Mouse (Mus musculus) large intestine, adult 2 months (tissue): ENCODE measurements around the gene Olfr742. TPM values are rescaled to one million over a fixed set of nuclear protein-coding genes. Genes with fewer than 3 reads are reported as not detected.

Experiments used
- DNase-seq: peaks from one replicate; pipeline ENCODE4 v3.0.0-alpha.2; 2012; ENCODE audit warnings: low read depth, low spot score
- WGBS: fragments of 180-500 bp; shearing (Covaris S2); methylation state at CpG from one replicate; pipeline ENCODE4 v1.1.7; 2018; 5-methylcytosine and 5-hydroxymethylcytosine counted together
- polyA plus RNA-seq: library from polyadenylated mRNA; depleted of rRNA; stranded (reverse); fragments of >200 nt; gene quantifications from 2 replicates; pipeline ENCODE4 v1.2.3, GENCODE M21; 2012; rRNA removed

Olfr742 gene
- not detected in 2 replicates for polyA plus RNA-seq

DNA sequence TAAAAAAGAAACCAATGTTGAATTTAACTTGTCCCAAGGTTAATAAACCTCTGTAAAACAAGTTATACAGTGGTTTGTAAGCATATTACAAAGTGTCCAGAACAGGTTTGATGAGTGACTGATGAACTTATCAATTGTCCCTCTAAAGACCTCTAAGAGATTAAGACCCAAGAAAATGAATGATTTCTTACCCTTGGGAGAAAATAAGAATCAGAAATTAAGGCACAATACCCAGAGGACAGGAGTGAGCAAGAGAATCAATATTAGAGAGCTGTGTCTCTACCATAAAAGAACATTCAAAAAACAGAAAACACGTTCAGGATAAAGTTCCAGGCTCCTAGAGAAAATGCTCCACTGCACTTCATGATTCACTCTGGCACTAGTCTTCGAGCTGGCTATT is at the start of gene Olfr742:
Gene Olfr742 (plus strand): TSS at position 301 of the 400 bp plus-strand sequence.
- DNase-seq: no peak
- 40% methylated on average over 2 of the region's 2 CpGs for WGBS

GRCm38 (mm10) chr14:50472438-50472837 is 31.0 kb upstream of the Olfr742 start, which contains the start of gene Olfr741:
TSS of gene Olfr741 (plus strand) at chr14:50472738.
- 65% methylated on average over 2 of the region's 2 CpGs for WGBS
- DNase-seq: no peak

GRCm38 (mm10) chr14:50478406-50478805 is 25.0 kb upstream of the Olfr742 start:
- 64% methylated on average over 2 of the region's 2 CpGs for WGBS
- DNase-seq: no peak

GRCm38 (mm10) chr14:50521539-50521938 is 18.1 kb downstream of the Olfr742 start, which contains the start of gene Olfr743:
TSS of gene Olfr743 (plus strand) at chr14:50521839.
- DNase-seq: no peak

GRCm38 (mm10) chr14:50552734-50553133 is 49.3 kb downstream of the Olfr742 start:
- 91% methylated on average over 2 of the region's 2 CpGs for WGBS
- DNase-seq: no peak

Other genes with a start within 250 kb of the Olfr742 start
- gene Olfr732, start 219.4 kb upstream of the Olfr742 start, polyA plus RNA-seq: not detected in 2 replicates
- not detected in 2 replicates for gene Olfr733, start 202.1 kb upstream of the Olfr742 start, polyA plus RNA-seq
- not detected in 2 replicates for gene Olfr734, start 176.8 kb upstream of the Olfr742 start, polyA plus RNA-seq
- gene Olfr735, start 154.7 kb upstream of the Olfr742 start, polyA plus RNA-seq: not detected in 2 replicates
- gene Tlr11, start 145.7 kb upstream of the Olfr742 start, polyA plus RNA-seq: 0.51 and 0.56 TPM in 2 replicates
- gene Olfr736, start 122.4 kb upstream of the Olfr742 start, polyA plus RNA-seq: not detected in 2 replicates
- not detected in 2 replicates for gene Olfr738, start 96.0 kb upstream of the Olfr742 start, polyA plus RNA-seq
- not detected in 2 replicates for gene Olfr739, start 85.0 kb upstream of the Olfr742 start, polyA plus RNA-seq
- not detected in 2 replicates for gene Olfr740, start 58.1 kb upstream of the Olfr742 start, polyA plus RNA-seq
- not detected in 2 replicates for gene Olfr741, start 30.9 kb upstream of the Olfr742 start, polyA plus RNA-seq
- gene Olfr743, start 18.2 kb downstream of the Olfr742 start, polyA plus RNA-seq: not detected in 2 replicates
- gene Olfr744, start 111.3 kb downstream of the Olfr742 start, polyA plus RNA-seq: not detected in 2 replicates
- not detected in 2 replicates for gene Olfr745, start 135.8 kb downstream of the Olfr742 start, polyA plus RNA-seq
- gene Olfr746, start 143.5 kb downstream of the Olfr742 start, polyA plus RNA-seq: not detected in 2 replicates
- not detected in 2 replicates for gene Olfr747, start 189.6 kb downstream of the Olfr742 start, polyA plus RNA-seq
- gene Olfr748, start 203.8 kb downstream of the Olfr742 start, polyA plus RNA-seq: not detected in 2 replicates
- gene Olfr749, start 241.5 kb downstream of the Olfr742 start, polyA plus RNA-seq: not detected in 2 replicates